Mouse (Mus musculus) lung, postnatal 0 days (tissue): ENCODE measurements around the gene 1600002K03Rik.

ENCODE experiments used
- CTCF ChIP-seq: IDR thresholded peaks from 2 replicates; pipeline ENCODE4 v1.5.1; 2016; ENCODE audit warnings: antibody characterized with exemption, mild to moderate bottlenecking
- EP300 ChIP-seq: IDR thresholded peaks from 2 replicates; pipeline ENCODE4 v1.6.1; 2016; ENCODE audit warnings: antibody characterized with exemption, mild to moderate bottlenecking, control low read depth

GRCm38 (mm10) chr10:80139439-80139775 lies 33.3 kb upstream of the 1600002K03Rik start:
- no peak for TF ChIP-seq CTCF
- no peak for TF ChIP-seq EP300
